Mouse (Mus musculus) cerebellum, adult 2 months (tissue): ENCODE data around the gene Twf2. TPM values are rescaled to one million over a fixed set of nuclear protein-coding genes. Genes with fewer than 3 reads are reported as not detected.

Experiments used
- DNase-seq, 2 experiments: peaks; one replicate each; pipeline ENCODE4 v3.0.0; 2021
- H3K27ac ChIP-seq: fragments of 200-500 bp; 2 replicates; pipeline ENCODE4 v1.5.1; 2012; ENCODE audit warnings: low read length, control low read depth, inconsistent platforms; ENCODE audit not compliant: insufficient read depth
- H3K27me3 ChIP-seq: fragments of 200-500 bp; 2 replicates; pipeline ENCODE4 v1.6.1; 2012; ENCODE audit warnings: inconsistent platforms, mild to moderate bottlenecking, low read length, moderate library complexity; ENCODE audit not compliant: control insufficient read depth, insufficient read depth
- H3K4me1 ChIP-seq: fragments of 200-500 bp; 2 replicates; pipeline ENCODE4 v1.6.1; 2011; ENCODE audit warnings: low read length; ENCODE audit not compliant: control insufficient read depth, insufficient read depth
- H3K4me3 ChIP-seq: fragments of 200-500 bp; replicated peaks from 2 replicates; pipeline ENCODE3; 2011; ENCODE audit warnings: mild to moderate bottlenecking, low read depth, low read length, control low read depth; ENCODE audit not compliant: insufficient read depth
- CTCF ChIP-seq: fragments of 200-500 bp; IDR thresholded peaks from 2 replicates; pipeline ENCODE4 v1.5.1; 2011; ENCODE audit warnings: low read depth, mild to moderate bottlenecking, control low read depth, low read length, moderate library complexity, borderline replicate concordance; ENCODE audit not compliant: insufficient read depth
- POLR2A ChIP-seq: fragments of 200-500 bp; IDR thresholded peaks from 2 replicates; pipeline ENCODE4 v1.6.1; 2011; ENCODE audit warnings: low read length, control low read depth, borderline replicate concordance; ENCODE audit not compliant: insufficient read depth
- WGBS: fragments of 180-500 bp; shearing (Covaris S2); methylation state at CpG from one replicate; pipeline ENCODE4 v1.1.7; 2018; 5-methylcytosine and 5-hydroxymethylcytosine counted together
- polyA plus RNA-seq: library from polyadenylated mRNA; depleted of rRNA; stranded (reverse); fragments of >200 nt; gene quantifications from 2 replicates; pipeline ENCODE4 v1.2.3, GENCODE M21; 2012

Gene Twf2
- polyA plus RNA-seq, 1 experiment, result 54.7 TPM

DNA sequence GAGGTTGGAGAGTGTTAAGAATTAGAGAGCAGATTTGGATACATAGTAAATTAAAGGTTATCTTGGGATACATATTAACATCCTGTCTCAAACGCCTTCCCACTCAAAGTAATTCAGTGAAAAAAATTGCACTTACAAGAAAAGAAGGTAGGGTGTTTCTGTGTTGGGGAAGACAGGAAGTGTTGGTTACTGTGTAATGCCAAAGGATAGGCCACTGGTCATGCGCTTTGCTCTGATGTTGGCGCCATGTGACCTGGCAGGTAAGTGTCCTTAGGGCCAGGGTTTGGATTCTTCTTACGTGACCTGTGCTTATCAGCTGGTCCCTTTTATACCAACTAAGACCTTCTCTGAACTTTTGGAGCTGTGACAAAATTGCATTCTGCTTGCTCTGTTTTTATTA is 20.8 kb upstream of the Twf2 start:
- H3K4me1 ChIP-seq, result peaks cover 8% of the 10 kb centered on the region
- no peak for DNase-seq
- H3K27me3 ChIP-seq, result no peaks in the 10 kb centered on the region
- H3K27ac ChIP-seq, result no peak overlapping the region
- 75% methylated on average over 4 of the region's 4 CpGs for WGBS
- H3K4me3 ChIP-seq, result no peak overlapping the region
- TF ChIP-seq POLR2A (no peak), CTCF (no peak)

DNA sequence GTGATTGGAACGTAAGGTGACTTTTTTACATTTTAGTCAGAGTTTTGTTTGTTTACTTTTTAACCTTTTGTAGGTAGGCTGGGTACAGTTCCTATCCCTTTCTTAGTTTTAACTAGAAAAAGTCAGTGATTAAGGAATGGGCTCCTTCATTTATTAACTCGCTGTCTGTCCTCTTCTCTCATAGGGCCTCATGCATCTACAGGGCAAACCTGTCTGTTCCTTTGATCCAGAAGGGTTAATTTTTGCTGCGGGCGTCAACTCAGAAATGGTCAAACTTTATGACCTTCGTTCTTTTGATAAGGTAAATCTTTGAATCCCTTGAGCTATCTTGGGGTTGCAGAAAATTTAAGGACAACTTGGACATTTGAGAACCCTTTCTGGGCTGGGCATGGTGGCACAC is 18.9 kb upstream of the Twf2 start:
- H3K4me1 ChIP-seq, result peaks cover 9% of the 10 kb centered on the region
- no peak overlapping the region for H3K4me3 ChIP-seq
- no peak overlapping the region for H3K27ac ChIP-seq
- DNase-seq, result no peak
- 92% methylated on average over 5 of the region's 5 CpGs for WGBS
- no peaks in the 10 kb centered on the region for H3K27me3 ChIP-seq
- TF ChIP-seq CTCF (no peak), POLR2A (no peak)

DNA sequence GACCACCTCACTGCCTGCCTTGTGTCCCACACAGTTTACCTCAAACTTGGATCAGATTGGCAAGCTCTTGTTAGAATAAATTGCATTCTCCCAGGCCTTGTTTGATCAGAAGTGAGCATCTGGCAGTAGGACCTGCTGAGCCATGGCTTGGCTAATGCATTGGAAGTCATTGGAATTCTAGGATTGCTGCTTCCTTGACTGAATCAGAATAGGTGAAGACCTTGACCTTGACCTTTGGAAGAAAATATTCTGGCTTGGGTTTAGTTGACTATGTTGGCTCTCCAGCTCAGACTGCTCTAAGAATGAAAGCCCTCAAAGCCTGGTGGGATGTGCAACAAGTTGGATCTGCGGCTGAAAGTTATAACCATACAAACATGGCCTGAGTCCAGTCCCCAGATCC is 11.6 kb upstream of the Twf2 start:
- TF ChIP-seq POLR2A (no peak), CTCF (no peak)
- no peaks in the 10 kb centered on the region for H3K27me3 ChIP-seq
- WGBS, result 84% methylated on average over 1 of the region's 1 CpGs
- no peak for DNase-seq
- no peak overlapping the region for H3K27ac ChIP-seq
- H3K4me1 ChIP-seq, result peaks cover 25% of the 10 kb centered on the region
- H3K4me3 ChIP-seq, result no peak overlapping the region

DNA sequence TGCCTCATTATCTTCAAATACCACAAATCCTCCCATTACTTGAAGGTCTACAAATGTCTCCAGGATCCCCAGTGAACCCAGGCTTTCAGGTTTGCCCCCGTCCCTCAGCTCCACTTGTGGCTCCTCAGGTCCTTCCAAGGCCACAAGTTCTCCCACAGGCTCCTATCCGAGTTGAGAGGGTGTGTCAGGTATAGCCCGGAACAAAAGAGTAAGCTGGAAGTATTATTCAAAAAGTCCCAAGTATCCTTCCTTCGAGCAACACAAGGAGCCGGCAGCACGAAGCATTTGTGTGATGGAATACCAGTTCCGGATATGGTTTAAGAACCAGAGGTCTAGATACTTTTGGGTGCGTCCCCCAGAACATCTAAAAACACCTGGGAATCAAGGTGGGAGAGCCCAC is 10.9 kb upstream of the Twf2 start:
- DNase-seq, result no peak
- H3K4me3 ChIP-seq, result no peak overlapping the region
- TF ChIP-seq CTCF (no peak), POLR2A (no peak)
- H3K27me3 ChIP-seq, result no peaks in the 10 kb centered on the region
- peaks cover 27% of the 10 kb centered on the region for H3K4me1 ChIP-seq
- H3K27ac ChIP-seq, result no peak overlapping the region
- WGBS, result 91% methylated on average over 8 of the region's 8 CpGs

DNA sequence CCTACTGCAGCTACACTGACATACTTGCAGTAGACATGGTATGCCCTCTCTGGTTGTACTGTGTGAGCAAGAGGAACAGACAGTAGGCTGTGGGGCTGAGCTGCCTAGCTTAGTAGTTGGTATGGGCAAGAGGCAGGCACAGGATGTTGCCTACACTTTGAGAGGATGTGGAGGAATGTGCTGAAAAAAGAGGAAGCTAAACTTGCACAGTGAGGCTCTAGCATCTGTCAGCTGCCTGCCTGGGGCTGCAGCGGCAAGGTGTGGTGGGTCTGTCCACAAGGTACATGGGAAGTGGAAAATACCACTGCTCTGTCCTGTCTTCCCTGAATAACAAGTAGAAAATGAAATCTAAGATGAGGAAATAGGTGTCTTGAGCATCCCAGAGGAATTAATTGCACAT is 9.9 kb upstream of the Twf2 start:
- DNase-seq, result no peak
- TF ChIP-seq POLR2A, result no peak
- TF ChIP-seq CTCF, result no peak
- WGBS, result 91% methylated on average over 1 of the region's 1 CpGs

DNA sequence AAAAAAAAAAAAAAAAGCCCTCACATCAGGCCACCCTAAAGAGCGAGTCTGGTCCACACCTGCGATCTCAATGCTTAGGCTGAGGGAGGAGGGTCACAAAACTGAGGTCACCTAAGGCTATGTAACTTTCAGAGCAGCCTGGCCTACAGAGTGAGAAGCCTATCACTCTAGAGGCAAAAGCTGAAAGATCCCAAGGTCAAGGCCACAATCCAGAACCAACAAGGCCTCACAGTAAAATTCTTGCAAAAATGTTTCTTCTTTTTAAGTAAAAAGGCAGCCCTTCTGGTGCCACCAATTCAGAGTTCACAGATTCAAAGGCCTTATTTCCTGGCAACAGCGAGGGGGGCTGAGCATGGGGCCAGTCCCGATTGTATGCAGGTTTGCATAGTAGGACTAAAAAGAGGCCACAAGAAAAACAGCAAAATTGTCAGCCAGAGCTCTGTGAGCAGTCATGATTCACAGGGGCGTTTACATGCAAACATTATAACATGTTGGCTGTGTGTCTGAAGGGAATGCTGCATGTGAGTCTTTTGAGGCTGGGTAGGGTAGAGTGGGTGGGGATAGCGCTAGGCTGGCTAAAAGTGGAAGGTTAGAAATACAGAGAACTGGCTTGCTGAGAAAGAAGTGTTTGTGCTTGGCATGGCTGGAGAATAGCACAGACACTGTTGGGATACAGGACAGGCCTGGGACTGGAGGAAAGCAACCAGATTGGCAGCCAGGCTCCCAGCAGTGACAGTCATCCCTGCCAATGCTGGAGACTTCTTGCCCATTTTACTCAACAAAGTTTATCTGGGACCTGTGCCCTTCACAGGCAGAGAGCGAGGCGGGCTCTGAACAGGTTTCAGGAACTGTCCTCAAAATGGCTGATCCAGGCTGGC is 8.7 kb upstream of the Twf2 start:
- peaks cover 24% of the 10 kb centered on the region for H3K4me1 ChIP-seq
- peak; percentile 71 to 82 for DNase-seq
- 49% methylated on average over 8 of the region's 8 CpGs for WGBS
- peak overlapping the region; percentile 27 for H3K27ac ChIP-seq
- no peaks in the 10 kb centered on the region for H3K27me3 ChIP-seq
- TF ChIP-seq CTCF (no peak), POLR2A (no peak)
- no peak overlapping the region for H3K4me3 ChIP-seq

More for the DNA sequence above, 9.9 kb upstream of the Twf2 start:
- Histone ChIP-seq H3K4me1 (peaks cover 27% of the 10 kb centered on the region), H3K27ac (no peak overlapping the region; the same call in 1 of the 2 replicates), H3K27me3 (no peaks in the 10 kb centered on the region), H3K4me3 (no peak overlapping the region)

DNA sequence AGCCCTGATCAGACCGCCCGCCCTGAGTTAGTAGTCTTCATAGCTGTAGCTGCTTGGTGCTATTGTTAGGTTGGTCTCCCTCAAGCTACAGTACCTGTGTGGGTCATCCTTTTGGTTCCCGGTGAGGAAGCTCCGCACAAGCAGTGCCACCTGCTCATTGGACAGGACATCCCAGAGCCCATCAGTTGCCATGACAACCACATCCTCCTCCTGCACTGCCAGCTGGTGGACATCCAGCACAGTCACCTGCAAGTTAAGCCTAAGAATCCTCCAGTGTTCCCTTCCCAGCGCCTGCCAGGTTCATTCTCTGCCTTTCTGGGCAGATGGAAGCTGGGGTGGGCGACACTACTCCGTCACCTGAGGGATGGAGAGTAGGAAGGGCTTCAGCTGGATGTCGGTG is 7.2 kb upstream of the Twf2 start:
- Histone ChIP-seq H3K4me3 (no peak overlapping the region), H3K27ac (peak overlapping the region; percentile 56), H3K27me3 (no peaks in the 10 kb centered on the region), H3K4me1 (peaks cover 28% of the 10 kb centered on the region)
- peak; percentile 78 to 90 for DNase-seq
- 25% methylated on average over 8 of the region's 8 CpGs for WGBS
- TF ChIP-seq CTCF, result no peak
- no peak for TF ChIP-seq POLR2A

DNA sequence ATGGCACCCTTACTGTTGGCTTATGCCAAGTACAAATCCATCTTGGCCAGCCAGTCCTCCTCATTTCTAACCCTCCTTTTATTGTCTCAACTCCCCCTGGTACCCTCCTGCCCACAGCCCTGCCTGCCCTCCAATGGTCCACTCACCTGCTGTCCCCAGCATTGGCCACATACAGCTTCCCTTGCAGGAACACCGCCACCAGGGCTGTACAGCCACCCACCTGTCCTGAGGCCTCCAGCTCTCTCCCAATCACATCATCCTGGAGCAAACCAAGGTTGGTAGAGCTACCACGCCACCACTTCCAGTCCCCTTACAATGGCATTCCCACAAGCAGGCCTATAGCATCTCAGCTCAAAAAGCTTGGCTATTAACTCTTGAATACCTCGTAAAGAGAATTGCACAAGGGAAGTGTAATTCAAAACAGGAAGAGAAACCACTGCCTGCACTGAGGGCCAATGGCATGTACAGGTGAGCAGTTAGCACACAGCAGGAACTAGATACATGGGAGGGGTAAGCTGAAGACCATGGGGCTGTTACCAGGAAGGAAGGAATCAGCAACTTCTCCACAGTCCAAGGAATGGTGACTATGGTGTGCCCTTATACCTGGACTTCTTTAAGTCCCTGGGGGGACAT is 5.7 kb upstream of the Twf2 start:
- no peak overlapping the region for H3K4me3 ChIP-seq
- TF ChIP-seq CTCF (no peak), POLR2A (no peak)
- peaks cover 30% of the 10 kb centered on the region for H3K4me1 ChIP-seq
- H3K27me3 ChIP-seq, result no peaks in the 10 kb centered on the region
- no peak overlapping the region for H3K27ac ChIP-seq
- 98% methylated on average over 3 of the region's 3 CpGs for WGBS
- DNase-seq, result no peak
